Mouse (Mus musculus) limb, embryonic 11.5 days (tissue): ENCODE results near the gene Cap2. TPM values are rescaled to one million over a fixed set of nuclear protein-coding genes. Genes with fewer than 3 reads are reported as not detected.

Experiments used
- ATAC-seq: fragments of 200-750 bp; cut with Nextera tagmentation; 2 replicates; pipeline ENCODE4 v1.8.0; 2017; ENCODE audit warnings: low read depth; ENCODE audit not compliant: insufficient number of reproducible peaks, low FRiP score, low TSS enrichment
- DNase-seq: peaks from one replicate; pipeline ENCODE4 v3.0.0-alpha.2; 2015; ENCODE audit warnings: low spot score
- H3K27ac ChIP-seq: fragments of 300-500 bp; sonication (generic); replicated peaks from 2 replicates; pipeline ENCODE4 v1.5.1; 2014; ENCODE audit warnings: low read depth, mild to moderate bottlenecking, low read length
- H3K27me3 ChIP-seq: fragments of 300-500 bp; sonication (generic); 2 replicates; pipeline ENCODE4 v1.6.1; 2014; ENCODE audit warnings: mild to moderate bottlenecking, low read length, mixed read lengths; ENCODE audit not compliant: control insufficient read depth, insufficient read depth
- H3K36me3 ChIP-seq: fragments of 300-500 bp; sonication (generic); 2 replicates; pipeline ENCODE4 v1.6.1; 2014; ENCODE audit warnings: mild to moderate bottlenecking, low read length, moderate library complexity, mixed read lengths; ENCODE audit not compliant: control insufficient read depth, insufficient read depth
- H3K4me1 ChIP-seq: fragments of 300-500 bp; sonication (generic); 2 replicates; pipeline ENCODE4 v1.6.1; 2014; ENCODE audit warnings: low read length, mixed read lengths; ENCODE audit not compliant: control insufficient read depth, insufficient read depth
- H3K4me2 ChIP-seq: fragments of 300-500 bp; sonication (generic); 2 replicates; pipeline ENCODE4 v1.6.1; 2014; ENCODE audit warnings: low read depth, mild to moderate bottlenecking, moderate library complexity; ENCODE audit not compliant: severe bottlenecking
- H3K4me3 ChIP-seq: fragments of 300-500 bp; sonication (generic); 2 replicates; pipeline ENCODE4 v1.5.1; 2014; ENCODE audit warnings: low read depth, low read length
- H3K9ac ChIP-seq: fragments of 300-500 bp; sonication (generic); 2 replicates; pipeline ENCODE4 v1.6.1; 2014; ENCODE audit warnings: mild to moderate bottlenecking, low read length
- H3K9me3 ChIP-seq: fragments of 300-500 bp; sonication (generic); 2 replicates; pipeline ENCODE4 v1.6.1; 2016; ENCODE audit warnings: low read length; ENCODE audit not compliant: control insufficient read depth
- WGBS: fragments of 180-500 bp; shearing (Covaris S2); extraction: QIAGEN DNeasy Blood & Tissue Kit; methylation state at CpG from one replicate; pipeline ENCODE4 v1.1.7; 2014; 5-methylcytosine and 5-hydroxymethylcytosine counted together
- polyA plus RNA-seq: library from polyadenylated mRNA; unstranded; fragments of >200 nt; fragmentation: Nextera tagmentation; extraction: Ambion mirVana; gene quantifications from 2 replicates; pipeline ENCODE4 v1.2.1, GENCODE M21; 2014

Cap2 gene
- polyA plus RNA-seq, 1 experiment from 2014 or later, result 5.4 TPM

- WGBS, result 83% methylated on average over 2 of the region's 2 CpGs
- Histone ChIP-seq H3K27ac (no peak overlapping the region), H3K9me3 (no peaks in the 10 kb centered on the region), H3K36me3 (peaks cover 10% of the 10 kb centered on the region; the same call in 1 of the 2 replicates), H3K4me2 (no peak overlapping the region), H3K4me3 (no peak overlapping the region), H3K27me3 (no peaks in the 10 kb centered on the region), H3K4me1 (no peaks in the 10 kb centered on the region), H3K9ac (no peak overlapping the region)
- DNase-seq (no peak), ATAC-seq (no peak)
Measured at GRCm38 (mm10) chr13:46682921-46683320, 181.3 kb downstream of the Cap2 start.

- 89% methylated on average over 1 of the region's 1 CpGs for WGBS
- no peak for DNase-seq
- Histone ChIP-seq H3K4me2 (no peak overlapping the region), H3K27me3 (no peaks in the 10 kb centered on the region), H3K4me3 (no peak overlapping the region), H3K9me3 (no peaks in the 10 kb centered on the region), H3K9ac (no peak overlapping the region), H3K36me3 (peaks cover 8% of the 10 kb centered on the region; the same call in 1 of the 2 replicates), H3K27ac (no peak overlapping the region), H3K4me1 (no peaks in the 10 kb centered on the region)
- ATAC-seq, result no peak
Measured at GRCm38 (mm10) chr13:46683370-46683769, 181.7 kb downstream of the Cap2 start.

GRCm38 (mm10) chr13:46690559-46691241, 189.1 kb downstream of the Cap2 start:
- DNase-seq, result no peak
- no peak for ATAC-seq
- Histone ChIP-seq H3K36me3 (peaks cover 7% of the 10 kb centered on the region), H3K9ac (no peak overlapping the region), H3K27ac (no peak overlapping the region), H3K4me2 (no peak overlapping the region), H3K27me3 (no peaks in the 10 kb centered on the region), H3K9me3 (no peaks in the 10 kb centered on the region), H3K4me3 (no peak overlapping the region), H3K4me1 (no peaks in the 10 kb centered on the region)
- WGBS, result 90% methylated on average over 4 of the region's 4 CpGs

GRCm38 (mm10) chr13:46695296-46695908, 193.8 kb downstream of the Cap2 start:
- Histone ChIP-seq H3K36me3 (peaks cover 9% of the 10 kb centered on the region), H3K4me3 (no peak overlapping the region), H3K27ac (no peak overlapping the region), H3K9me3 (no peaks in the 10 kb centered on the region), H3K4me1 (no peaks in the 10 kb centered on the region), H3K27me3 (no peaks in the 10 kb centered on the region), H3K4me2 (no peak overlapping the region), H3K9ac (no peak overlapping the region)
- no peak for DNase-seq
- 90% methylated on average over 1 of the region's 1 CpGs for WGBS
- ATAC-seq, result no peak

- 93% methylated on average over 1 of the region's 1 CpGs for WGBS
Measured at GRCm38 (mm10) chr13:46695932-46696331, 194.3 kb downstream of the Cap2 start.

GRCm38 (mm10) chr13:46696788-46697187, 195.1 kb downstream of the Cap2 start:
- no peaks in the 10 kb centered on the region for H3K9me3 ChIP-seq
- no peak overlapping the region for H3K4me2 ChIP-seq
- H3K9ac ChIP-seq, result no peak overlapping the region
- peaks cover 7% of the 10 kb centered on the region for H3K36me3 ChIP-seq
- H3K4me3 ChIP-seq, result no peak overlapping the region
- WGBS, result 85% methylated on average over 2 of the region's 2 CpGs
- H3K27ac ChIP-seq, result no peak overlapping the region
- no peaks in the 10 kb centered on the region for H3K4me1 ChIP-seq
- ATAC-seq (no peak), DNase-seq (no peak)
- H3K27me3 ChIP-seq, result no peaks in the 10 kb centered on the region

More at GRCm38 (mm10) chr13:46695932-46696331, 194.3 kb downstream of the Cap2 start:
- Histone ChIP-seq H3K36me3 (peaks cover 9% of the 10 kb centered on the region), H3K9ac (no peak overlapping the region), H3K27me3 (no peaks in the 10 kb centered on the region), H3K4me1 (no peaks in the 10 kb centered on the region), H3K9me3 (no peaks in the 10 kb centered on the region), H3K27ac (no peak overlapping the region), H3K4me3 (no peak overlapping the region), H3K4me2 (no peak overlapping the region)
- ATAC-seq (no peak), DNase-seq (no peak)

GRCm38 (mm10) chr13:46699372-46699771, 197.7 kb downstream of the Cap2 start:
- H3K27me3 ChIP-seq, result no peaks in the 10 kb centered on the region
- no peaks in the 10 kb centered on the region for H3K9me3 ChIP-seq
- H3K9ac ChIP-seq, result no peak overlapping the region
- H3K4me3 ChIP-seq, result no peak overlapping the region
- H3K4me2 ChIP-seq, result no peak overlapping the region
- no peak for ATAC-seq
- WGBS, result 91% methylated on average over 1 of the region's 1 CpGs
- peaks cover 2% of the 10 kb centered on the region; the same call in 1 of the 2 replicates for H3K36me3 ChIP-seq
- H3K4me1 ChIP-seq, result no peaks in the 10 kb centered on the region
- H3K27ac ChIP-seq, result no peak overlapping the region
- DNase-seq, result no peak
